Mouse (Mus musculus) thymus, postnatal 36 days (tissue): ENCODE results near the gene Nxph4.

ENCODE experiments used
- DNase-seq, 2 experiments: peaks; one replicate each; pipeline ENCODE4 v3.0.0; 2022; ENCODE audit warnings: mixed read lengths in 2 of 2

Gene Nxph4

DNA sequence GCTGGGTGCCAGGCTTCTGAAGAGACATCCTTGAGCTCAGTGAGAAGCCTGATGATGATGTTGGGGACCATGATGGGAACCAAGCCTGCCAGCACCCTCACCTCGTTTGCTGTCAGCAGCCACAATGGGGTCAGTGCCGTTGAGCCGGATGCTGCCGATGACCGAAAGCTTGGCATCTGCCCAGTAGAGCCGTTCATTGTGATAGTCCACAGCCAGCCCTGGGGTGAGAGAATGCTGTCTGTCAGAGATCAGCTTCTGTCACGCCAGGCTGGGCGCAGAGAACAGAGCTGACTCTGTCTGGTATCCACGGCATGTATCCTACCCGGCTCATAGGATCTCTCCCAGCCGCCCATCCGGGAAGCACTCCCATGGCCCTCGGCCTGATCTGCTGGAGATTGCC, 7.7 kb upstream of the Nxph4 start:
- no peak for DNase-seq

- no peak for DNase-seq
Measured at GRCm38 (mm10) chr10:127541510-127541909, 7.2 kb upstream of the Nxph4 start.

- DNase-seq = peak; percentile 59 to 69
Measured at GRCm38 (mm10) chr10:127537854-127538583, 3.7 kb upstream of the Nxph4 start.

- peak; percentile 49 to 53 for DNase-seq
Measured at GRCm38 (mm10) chr10:127536586-127537314, 2.4 kb upstream of the Nxph4 start.

DNA sequence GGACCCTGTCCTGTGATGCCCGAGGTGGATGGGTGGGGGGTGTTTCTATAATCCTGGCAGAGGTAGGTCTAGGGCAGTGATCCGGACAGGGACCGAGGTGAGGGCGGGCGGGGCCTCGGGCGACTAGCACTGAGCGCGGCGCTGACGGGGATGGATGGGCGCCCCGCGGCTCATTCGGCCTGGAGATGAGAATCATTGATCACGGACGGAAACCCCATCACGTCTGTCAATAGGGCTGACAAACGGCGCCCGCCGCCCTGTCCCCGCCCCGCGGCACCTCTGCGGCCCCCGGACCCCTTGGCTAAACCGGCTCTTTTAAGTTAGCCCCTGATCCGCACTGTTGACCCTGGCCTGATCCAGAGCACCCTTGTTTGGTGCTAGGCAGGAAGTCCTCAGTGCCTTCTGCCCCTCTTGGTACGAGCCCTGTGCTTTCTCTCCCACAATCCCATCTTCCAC, 598 bp upstream of the Nxph4 start:
- DNase-seq = no peak

DNA sequence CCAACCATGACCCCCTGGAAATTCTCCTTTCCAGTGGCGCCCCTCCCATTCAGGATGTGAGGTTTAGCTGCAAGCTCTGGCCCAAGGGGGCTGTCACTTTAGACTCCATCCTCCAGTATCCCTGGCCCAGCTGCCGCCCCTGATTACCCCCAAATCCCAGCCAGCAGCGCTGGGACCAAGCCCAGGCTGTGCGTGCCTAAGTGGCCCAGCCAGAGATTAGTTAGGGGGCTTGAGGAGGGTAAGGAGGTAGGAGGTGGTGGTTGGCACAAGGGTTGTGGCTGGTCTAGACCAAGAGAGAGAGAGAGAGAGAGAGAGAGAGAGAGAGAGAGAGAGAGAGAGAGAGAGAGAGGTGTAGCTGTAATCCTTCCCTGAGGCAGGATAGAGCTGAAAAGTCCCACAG, 2.8 kb downstream of the Nxph4 start:
- DNase-seq = no peak

DNA sequence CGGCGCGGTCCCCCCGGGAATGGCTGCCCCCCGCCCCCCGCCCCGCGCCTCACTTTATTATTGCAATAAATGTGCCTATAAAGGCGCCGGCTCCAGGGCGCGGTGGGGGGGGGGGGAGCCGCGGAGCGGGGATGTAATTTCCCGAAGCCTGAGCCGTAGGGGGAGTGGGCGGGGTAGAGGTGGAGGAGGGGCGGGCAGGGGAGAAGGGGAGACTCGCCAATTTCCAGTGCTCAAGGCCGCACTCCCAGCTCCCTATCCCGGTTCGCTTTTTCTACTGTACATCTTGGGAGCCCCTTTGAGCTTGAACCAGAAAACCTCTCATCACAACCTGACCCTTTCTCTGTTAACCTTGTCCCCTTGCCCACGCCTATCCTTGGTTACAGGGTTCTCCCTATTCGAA, 3.4 kb downstream of the Nxph4 start:
- DNase-seq = no peak

- no peak for DNase-seq
Measured at GRCm38 (mm10) chr10:127527481-127527880, 6.9 kb downstream of the Nxph4 start.

- peak in 1 of 2 experiments; percentile 46 for DNase-seq
Measured at GRCm38 (mm10) chr10:127526681-127527080, 7.7 kb downstream of the Nxph4 start.

DNA sequence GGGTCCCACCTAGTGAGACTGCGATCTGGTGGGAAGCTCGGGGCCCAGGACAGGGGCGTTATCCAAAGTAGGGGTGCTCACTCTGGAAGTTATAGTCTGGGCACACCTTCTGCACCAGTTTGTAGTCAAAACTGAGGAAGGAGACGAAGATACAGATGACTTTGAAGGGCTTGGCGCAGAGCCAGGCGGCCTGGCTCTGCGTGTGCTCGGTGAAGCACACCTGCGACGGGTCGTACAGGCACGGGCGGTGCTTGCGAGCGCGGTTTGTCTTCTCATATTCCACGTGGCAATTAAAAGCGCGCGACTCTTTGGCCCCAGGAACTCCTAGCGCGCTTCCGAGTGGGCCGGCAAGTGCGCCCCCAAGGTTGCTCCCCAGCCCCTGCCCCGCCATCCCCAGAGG, 8.3 kb downstream of the Nxph4 start:
- DNase-seq = peak; percentile 69 to 74

DNA sequence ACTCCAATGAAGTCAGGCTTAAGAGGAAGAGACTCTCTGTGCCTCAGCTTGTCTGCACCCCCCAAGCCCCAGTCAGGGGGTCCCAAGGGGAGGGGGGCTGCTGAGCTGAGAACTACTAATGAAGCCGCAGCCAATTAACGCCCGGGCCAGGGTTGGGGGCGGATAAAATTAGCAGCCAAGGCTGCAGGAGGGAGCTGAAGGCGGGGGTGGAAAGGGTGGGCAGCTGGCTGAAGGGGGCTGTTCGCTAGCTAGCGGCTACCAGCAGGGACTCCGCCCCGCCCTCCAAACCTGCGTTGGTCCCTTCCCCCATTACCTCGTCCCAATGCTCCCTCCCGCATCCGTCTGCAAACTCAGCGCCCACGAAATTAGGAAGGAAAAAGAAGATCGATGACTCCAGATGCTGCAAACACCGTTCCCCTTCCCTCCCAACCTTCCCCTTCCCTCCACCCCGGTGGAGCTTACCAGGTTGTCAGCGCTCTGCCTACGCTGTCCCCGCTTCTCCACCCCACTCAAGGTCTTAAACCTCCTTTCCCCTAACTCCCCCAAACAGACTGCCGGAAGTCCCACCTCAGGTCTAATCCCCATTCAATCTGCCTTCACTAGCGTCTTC, 9.6 kb downstream of the Nxph4 start:
- no peak for DNase-seq

GRCm38 (mm10) chr10:127522088-127522581, 12.2 kb downstream of the Nxph4 start, which contains the start of gene Shmt2:
Gene Shmt2, minus strand, starts transcription at chr10:127522444.
- DNase-seq = peak; percentile 81 to 82

GRCm38 (mm10) chr10:127521611-127522080, 12.7 kb downstream of the Nxph4 start:
- DNase-seq = no peak

GRCm38 (mm10) chr10:127520714-127521357, 13.5 kb downstream of the Nxph4 start:
- no peak for DNase-seq

DNA sequence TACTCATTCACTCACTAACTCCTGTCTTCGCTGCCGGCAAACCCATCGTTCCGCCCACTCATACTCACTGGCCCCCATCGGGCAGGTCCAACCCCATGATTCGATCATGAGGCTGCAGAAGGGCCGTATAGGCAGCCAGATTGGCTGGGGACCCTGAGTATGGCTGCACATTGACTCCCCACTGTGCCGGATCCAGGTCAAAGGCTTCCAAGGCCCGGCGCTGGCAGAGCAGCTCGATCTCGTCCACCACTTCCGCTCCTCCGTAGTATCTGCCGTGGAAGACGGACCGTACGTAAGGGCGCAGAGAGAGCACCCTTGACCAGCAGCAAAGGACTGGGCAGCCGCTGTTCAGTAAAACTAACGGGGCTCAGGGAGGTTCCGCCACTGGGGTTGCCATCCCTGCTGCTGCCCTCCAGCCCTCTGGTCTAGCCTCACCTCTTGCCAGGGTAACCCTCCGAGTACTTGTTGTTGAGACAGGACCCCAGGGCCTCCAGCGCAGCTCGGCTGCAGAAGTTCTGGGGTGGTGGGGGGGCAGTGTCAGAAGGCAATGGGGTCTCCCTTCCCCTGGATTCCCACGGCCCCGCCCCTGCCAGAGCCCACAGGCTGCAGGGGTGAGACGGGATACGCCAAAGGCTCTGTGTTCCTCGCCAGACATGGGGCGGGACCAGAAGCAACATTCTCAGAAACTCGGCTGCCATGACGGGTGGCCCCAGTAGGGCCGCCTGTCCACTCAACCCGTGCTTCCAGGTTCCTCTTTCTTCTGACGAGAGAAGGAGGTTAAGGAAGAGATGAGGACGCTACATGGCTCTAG, 14.3 kb downstream of the Nxph4 start:
- DNase-seq = no peak

- no peak for DNase-seq
Measured at GRCm38 (mm10) chr10:127519041-127519701, 15.2 kb downstream of the Nxph4 start.

DNA sequence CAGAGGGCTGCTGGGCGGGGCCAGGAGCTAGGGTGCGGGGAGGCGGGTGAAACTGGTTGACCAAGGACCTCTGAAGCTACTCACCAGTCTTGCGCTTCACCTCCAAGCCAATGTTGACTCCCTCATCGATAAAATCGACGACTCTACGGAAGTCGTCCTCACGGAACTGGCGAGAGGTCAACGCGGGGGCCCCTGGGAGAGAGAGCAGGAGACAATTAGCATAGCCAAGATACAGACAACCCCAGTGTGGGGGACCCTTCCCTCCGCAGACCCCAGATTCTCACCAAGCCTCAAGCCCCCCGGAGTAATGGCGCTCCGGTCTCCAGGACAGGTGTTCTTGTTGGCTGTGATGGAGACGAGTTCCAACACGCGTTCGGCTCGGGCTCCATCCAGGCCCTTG, 16.4 kb downstream of the Nxph4 start:
- no peak for DNase-seq

- DNase-seq = no peak
Measured at GRCm38 (mm10) chr10:127516576-127517260, 17.6 kb downstream of the Nxph4 start.

- DNase-seq = no peak
Measured at GRCm38 (mm10) chr10:127515983-127516459, 18.3 kb downstream of the Nxph4 start.

- no peak for DNase-seq
Measured at GRCm38 (mm10) chr10:127515271-127515982, 18.9 kb downstream of the Nxph4 start.
